Mouse (Mus musculus) bone marrow, adult 2 months (tissue): ENCODE results near the gene Cib1. TPM values are rescaled to one million over a fixed set of nuclear protein-coding genes. Genes with fewer than 3 reads are reported as not detected.
A peak's percentile ranks its signal among the peaks of the same experiment; 100 is the strongest.

ENCODE experiments used
- H3K27ac ChIP-seq: fragments of 200-500 bp; 2 replicates; pipeline ENCODE4 v1.5.1; 2012; ENCODE audit warnings: low read depth, mild to moderate bottlenecking, control low read depth, inconsistent platforms, low read length; ENCODE audit not compliant: control insufficient read depth, poor library complexity, insufficient read depth
- H3K4me1 ChIP-seq: fragments of 200-500 bp; 2 replicates; pipeline ENCODE4 v1.6.1; 2011; ENCODE audit warnings: low read length; ENCODE audit not compliant: control insufficient read depth, insufficient read depth
- H3K4me3 ChIP-seq: fragments of 200-500 bp; replicated peaks from 2 replicates; pipeline ENCODE3; 2011; ENCODE audit warnings: mild to moderate bottlenecking, low read depth, low read length, control low read depth; ENCODE audit not compliant: control insufficient read depth
- CTCF ChIP-seq: fragments of 200-500 bp; IDR thresholded peaks from 2 replicates; pipeline ENCODE4 v1.5.1; 2011; ENCODE audit warnings: low read length, control low read depth; ENCODE audit not compliant: control insufficient read depth, insufficient read depth
- POLR2A ChIP-seq: fragments of 200-500 bp; IDR thresholded peaks from 2 replicates; pipeline ENCODE4 v1.6.1; 2011; ENCODE audit warnings: low read depth, mild to moderate bottlenecking, control low read depth, low read length, borderline replicate concordance; ENCODE audit not compliant: control insufficient read depth
- WGBS: fragments of 180-500 bp; shearing (Covaris S2); methylation state at CpG from one replicate; pipeline ENCODE4 v1.1.7; 2018; 5-methylcytosine and 5-hydroxymethylcytosine counted together
- polyA plus RNA-seq: library from polyadenylated mRNA; stranded (reverse); fragments of >200 nt; gene quantifications from 2 replicates; pipeline ENCODE4 v1.2.4, GENCODE M21; 2011; ENCODE audit warnings: low replicate concordance; ENCODE audit not compliant: missing spikeins, insufficient read depth, insufficient read length

Gene Cib1
- polyA plus RNA-seq, 1 experiment, result 82.5 TPM

- Histone ChIP-seq H3K4me3 (no peak overlapping the region), H3K4me1 (peaks cover 1% of the 10 kb centered on the region; the same call in 1 of the 2 replicates), H3K27ac (no peak overlapping the region)
- 94% methylated on average over 4 of the region's 4 CpGs for WGBS
- no peak for TF ChIP-seq POLR2A
- TF ChIP-seq CTCF, result no peak; the same call in 1 of the 2 replicates
These were observed 5.5 kb downstream of the Cib1 start for GRCm38 (mm10) chr7:80227065-80227464.

DNA sequence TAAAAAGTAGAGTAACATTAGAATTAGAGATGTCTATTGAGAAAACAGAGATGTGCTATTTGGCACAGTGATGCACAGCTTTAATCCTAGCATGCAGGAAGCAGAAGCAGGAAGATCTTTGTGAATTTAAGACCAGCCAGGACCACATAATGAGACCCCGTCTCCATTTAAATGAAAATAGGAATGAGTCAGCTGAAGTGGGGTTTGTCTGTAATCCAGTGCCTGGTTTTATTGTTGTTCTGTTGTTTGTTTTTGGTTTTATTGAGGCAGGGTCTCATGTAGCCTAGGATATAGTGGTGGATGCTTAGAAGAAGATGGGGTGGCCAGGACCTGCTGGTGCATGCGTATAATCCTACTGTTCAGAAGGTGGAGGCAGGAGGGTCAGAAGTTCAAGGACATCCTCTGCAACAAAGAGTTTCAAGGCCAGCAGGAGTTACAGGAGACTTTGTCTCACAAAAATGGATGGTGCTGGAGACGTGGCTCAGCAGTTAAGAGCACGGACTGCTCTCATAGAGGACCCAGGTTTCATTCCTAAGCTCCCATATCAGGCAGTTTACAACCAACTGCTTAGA lies 11.3 kb downstream of the Cib1 start:
- TF ChIP-seq CTCF, result no peak
- TF ChIP-seq POLR2A, result no peak
- H3K4me3 ChIP-seq, result no peak overlapping the region
- H3K4me1 ChIP-seq, result no peaks in the 10 kb centered on the region
- 95% methylated on average over 4 of the region's 4 CpGs for WGBS
- no peak overlapping the region for H3K27ac ChIP-seq

DNA sequence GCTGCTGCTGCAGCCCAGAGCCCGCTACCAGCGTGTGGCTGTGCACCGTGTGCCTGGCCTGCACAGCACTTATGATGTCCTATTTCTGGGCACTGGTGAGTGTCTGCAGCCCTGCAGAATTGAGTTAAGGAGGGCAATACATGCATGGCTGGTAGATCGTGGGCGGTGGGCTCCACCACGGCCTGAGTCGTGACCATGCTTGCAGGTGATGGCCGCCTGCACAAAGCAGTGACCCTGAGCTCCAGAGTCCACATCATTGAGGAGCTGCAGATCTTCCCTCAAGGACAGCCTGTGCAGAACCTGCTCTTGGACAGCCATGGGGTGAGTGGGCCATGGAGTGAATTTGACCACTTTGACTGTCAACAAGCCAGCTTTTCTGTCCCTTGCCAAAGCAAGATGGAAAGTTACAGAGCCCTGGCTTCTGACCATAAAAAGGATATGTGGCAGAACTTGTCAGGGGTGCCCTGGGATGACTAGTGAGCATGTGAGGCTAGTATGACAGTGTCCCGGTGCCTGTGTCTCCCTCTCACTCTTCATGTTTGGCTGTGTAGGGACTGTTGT lies 12.3 kb downstream of the Cib1 start:
- no peak; the same call in 1 of the 2 replicates for TF ChIP-seq POLR2A
- TF ChIP-seq CTCF, result no peak
- WGBS, result 96% methylated on average over 9 of the region's 9 CpGs
- Histone ChIP-seq H3K4me3 (no peak overlapping the region), H3K27ac (no peak overlapping the region), H3K4me1 (no peaks in the 10 kb centered on the region)

DNA sequence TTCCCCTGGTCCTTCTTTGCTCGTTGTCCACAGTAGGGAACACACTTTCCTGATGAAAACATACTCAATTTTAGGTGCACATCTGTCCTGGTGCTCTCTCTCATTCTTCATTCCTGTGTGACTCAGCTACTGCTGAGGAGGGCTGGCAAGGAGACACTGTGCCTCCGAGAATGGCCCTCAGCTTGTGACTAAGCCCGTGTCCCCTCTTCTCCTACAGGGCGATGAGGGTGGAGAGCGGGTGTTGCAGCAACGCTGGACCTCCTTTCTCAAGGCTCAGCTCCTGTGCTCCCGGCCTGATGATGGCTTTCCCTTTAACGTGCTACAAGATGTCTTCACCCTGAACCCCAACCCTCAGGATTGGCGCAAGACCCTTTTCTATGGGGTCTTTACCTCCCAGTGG lies 13.9 kb downstream of the Cib1 start:
- no peak overlapping the region for H3K4me3 ChIP-seq
- TF ChIP-seq POLR2A, result no peak
- TF ChIP-seq CTCF, result no peak
- H3K27ac ChIP-seq, result no peak overlapping the region
- 95% methylated on average over 9 of the region's 9 CpGs for WGBS
- no peaks in the 10 kb centered on the region; the same call in 1 of the 2 replicates for H3K4me1 ChIP-seq

DNA sequence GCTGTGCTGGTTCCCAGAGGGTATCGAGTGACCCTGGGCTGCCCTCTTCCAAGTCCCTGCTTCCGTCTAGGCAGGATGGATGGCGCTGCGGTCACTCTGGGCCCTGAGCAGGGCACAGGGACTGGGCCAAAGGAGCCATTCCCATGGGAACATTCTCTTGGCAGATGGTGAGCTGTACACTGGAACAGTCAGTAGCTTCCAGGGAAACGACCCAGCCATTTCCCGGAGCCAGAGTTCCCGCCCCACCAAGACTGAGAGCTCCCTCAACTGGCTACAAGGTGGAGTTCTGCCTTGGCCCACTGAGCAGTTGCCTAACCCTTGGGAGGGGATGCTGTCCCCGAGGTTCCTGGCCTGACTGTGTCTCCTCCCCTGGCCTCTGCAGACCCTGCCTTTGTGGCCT lies 16.0 kb downstream of the Cib1 start:
- Histone ChIP-seq H3K4me1 (peaks cover 4% of the 10 kb centered on the region; the same call in 1 of the 2 replicates), H3K27ac (no peak overlapping the region), H3K4me3 (no peak overlapping the region)
- WGBS, result 89% methylated on average over 8 of the region's 8 CpGs
- TF ChIP-seq CTCF (no peak), POLR2A (no peak)

DNA sequence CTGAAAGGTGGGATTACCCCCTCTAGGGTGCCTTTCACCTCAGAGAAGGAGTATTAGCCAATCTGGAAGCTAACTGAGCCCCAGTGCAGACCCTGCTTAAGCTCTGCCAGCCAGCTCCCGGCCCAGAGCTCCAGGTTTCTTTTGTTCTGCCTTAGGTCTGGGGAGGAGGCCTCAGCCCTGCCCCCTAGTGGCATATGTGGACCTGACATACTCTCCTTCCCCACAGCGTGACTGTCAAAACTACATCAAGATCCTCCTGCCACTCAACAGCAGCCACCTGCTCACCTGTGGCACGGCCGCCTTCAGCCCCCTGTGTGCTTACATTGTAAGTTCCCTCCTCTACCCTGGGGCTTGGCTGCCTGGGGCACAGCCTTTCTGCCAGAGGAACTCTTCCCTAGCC lies 17.2 kb downstream of the Cib1 start:
- TF ChIP-seq CTCF, result peak; percentile 93
- TF ChIP-seq POLR2A, result no peak
- H3K4me3 ChIP-seq, result no peak overlapping the region
- peak overlapping the region; percentile 27 for H3K27ac ChIP-seq
- WGBS, result 28% methylated on average over 4 of the region's 4 CpGs
- peaks cover 9% of the 10 kb centered on the region; the same call in 1 of the 2 replicates for H3K4me1 ChIP-seq

DNA sequence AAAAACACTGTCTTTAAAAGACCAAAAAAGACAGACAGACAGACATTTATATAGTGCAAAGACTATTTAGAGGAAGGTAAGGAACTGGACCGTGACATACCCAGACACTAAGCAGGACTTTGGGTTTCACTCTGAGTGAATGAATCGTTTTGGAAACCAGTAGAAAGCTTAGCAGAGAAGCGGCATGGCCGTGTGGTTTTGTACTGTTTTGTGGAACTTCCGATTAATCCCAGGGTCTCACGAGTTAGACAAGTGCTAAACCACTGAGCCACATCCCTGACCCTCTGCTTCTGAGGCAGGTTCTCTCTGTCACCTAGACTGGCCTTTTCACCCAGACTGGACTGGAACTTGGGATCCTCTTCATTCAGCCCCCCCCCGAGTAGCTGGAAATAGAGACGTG lies 18.2 kb downstream of the Cib1 start:
- H3K4me1 ChIP-seq, result peaks cover 10% of the 10 kb centered on the region; the same call in 1 of the 2 replicates
- no peak overlapping the region for H3K4me3 ChIP-seq
- no peak for TF ChIP-seq CTCF
- TF ChIP-seq POLR2A, result no peak
- WGBS, result 81% methylated on average over 8 of the region's 8 CpGs
- peak overlapping the region; percentile 15; the same call in 1 of the 2 replicates for H3K27ac ChIP-seq

DNA sequence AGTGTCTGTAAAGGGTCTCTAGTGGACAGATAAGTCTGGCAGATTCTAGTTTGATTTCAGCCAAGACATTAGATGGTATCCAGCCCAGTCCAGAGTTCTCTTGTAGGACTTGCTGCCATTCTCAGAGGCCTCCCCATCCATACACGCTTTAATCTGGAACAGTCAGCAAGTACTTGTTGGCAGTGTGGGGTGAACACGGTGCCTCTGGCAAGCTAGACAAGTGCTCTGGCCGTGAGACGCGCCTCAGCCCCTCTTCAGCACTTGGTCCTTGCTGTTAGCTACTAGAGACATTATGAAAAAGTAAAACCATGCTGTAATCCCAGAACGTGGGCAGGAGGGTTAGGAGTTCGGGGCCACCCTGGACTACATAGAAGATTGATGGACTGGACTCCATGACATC lies 19.0 kb downstream of the Cib1 start:
- peaks cover 13% of the 10 kb centered on the region; the same call in 1 of the 2 replicates for H3K4me1 ChIP-seq

DNA sequence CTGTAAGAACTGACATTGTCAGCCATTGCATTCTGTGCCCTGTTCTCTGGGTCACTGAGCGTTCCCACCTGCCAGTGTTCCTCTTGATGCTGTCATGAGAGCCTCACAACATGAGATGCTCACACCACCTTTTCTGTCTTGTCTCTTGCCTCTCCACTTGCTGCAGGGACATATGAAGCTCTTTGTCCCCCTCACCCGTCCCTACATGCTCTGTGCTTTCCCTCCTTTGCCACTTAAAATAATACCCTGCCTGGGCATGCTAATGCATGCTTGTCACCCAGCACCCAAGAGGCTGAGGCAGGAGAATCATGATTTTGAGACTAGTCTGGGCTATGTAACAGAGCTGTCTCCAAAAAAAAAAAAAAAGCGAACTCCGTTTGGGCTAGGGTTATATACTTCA lies 21.6 kb downstream of the Cib1 start:
- 75% methylated on average over 4 of the region's 4 CpGs for WGBS
- Histone ChIP-seq H3K4me3 (no peak overlapping the region), H3K27ac (peak overlapping the region; percentile 7; the same call in 1 of the 2 replicates), H3K4me1 (peaks cover 27% of the 10 kb centered on the region)
- TF ChIP-seq POLR2A (no peak), CTCF (no peak)

More for the DNA sequence above, 19.0 kb downstream of the Cib1 start:
- H3K4me3 ChIP-seq, result no peak overlapping the region
- TF ChIP-seq POLR2A (no peak), CTCF (no peak)
- H3K27ac ChIP-seq, result no peak overlapping the region
- 94% methylated on average over 7 of the region's 7 CpGs for WGBS

- Histone ChIP-seq H3K4me1 (peaks cover 32% of the 10 kb centered on the region), H3K27ac (peak overlapping the region; percentile 91), H3K4me3 (peak overlapping the region; percentile 10)
- 0 out of 2 replicates have a peak, but pooled peaks have one; percentile 31 for TF ChIP-seq POLR2A
- TF ChIP-seq CTCF, result no peak
- under 1% methylated on average over 6 of the region's 6 CpGs for WGBS
These were observed 22.9 kb downstream of the Cib1 start for GRCm38 (mm10) chr7:80209669-80210068.
